Mouse (Mus musculus): ENCODE results near the gene Efna4. TPM values are rescaled to one million over a fixed set of nuclear protein-coding genes. Genes with fewer than 3 reads are reported as not detected.

Efna4 gene
- total RNA-seq, 1 experiment from 2014 or later = not detected

GRCm38 (mm10) chr3:89317246-89317645, 20.6 kb downstream of the Efna4 start:
- no peak for ATAC-seq (ENCODE audit: extremely low read depth, insufficient number of reproducible peaks, low FRiP score, poor library complexity, severe bottlenecking)

- peak; percentile 48; the same call in 1 of the 2 replicates for ATAC-seq (ENCODE audit: extremely low read depth, insufficient number of reproducible peaks, low FRiP score, poor library complexity, severe bottlenecking)
Measured at GRCm38 (mm10) chr3:89316833-89317232, 21.0 kb downstream of the Efna4 start.

GRCm38 (mm10) chr3:89315930-89316831, 21.6 kb downstream of the Efna4 start:
- ATAC-seq (ENCODE audit: extremely low read depth, insufficient number of reproducible peaks, low FRiP score, poor library complexity, severe bottlenecking) = no peak

GRCm38 (mm10) chr3:89315195-89315929, 22.5 kb downstream of the Efna4 start:
- ATAC-seq (ENCODE audit: extremely low read depth, insufficient number of reproducible peaks, low FRiP score, poor library complexity, severe bottlenecking) = peak; percentile 37; the same call in 1 of the 2 replicates

- ATAC-seq (ENCODE audit: extremely low read depth, insufficient number of reproducible peaks, low FRiP score, poor library complexity, severe bottlenecking) = no peak
Measured at GRCm38 (mm10) chr3:89314791-89315190, 23.0 kb downstream of the Efna4 start.

GRCm38 (mm10) chr3:89314340-89314739, 23.5 kb downstream of the Efna4 start:
- no peak for ATAC-seq (ENCODE audit: extremely low read depth, insufficient number of reproducible peaks, low FRiP score, poor library complexity, severe bottlenecking)

GRCm38 (mm10) chr3:89308089-89308488, 29.7 kb downstream of the Efna4 start:
- peak; percentile 82 for ATAC-seq (ENCODE audit: extremely low read depth, insufficient number of reproducible peaks, low FRiP score, poor library complexity, severe bottlenecking)

GRCm38 (mm10) chr3:89305551-89306325, 32.1 kb downstream of the Efna4 start:
- ATAC-seq (ENCODE audit: extremely low read depth, insufficient number of reproducible peaks, low FRiP score, poor library complexity, severe bottlenecking) = no peak

GRCm38 (mm10) chr3:89305105-89305504, 32.7 kb downstream of the Efna4 start:
- ATAC-seq (ENCODE audit: extremely low read depth, insufficient number of reproducible peaks, low FRiP score, poor library complexity, severe bottlenecking) = no peak

GRCm38 (mm10) chr3:89304440-89304839, 33.4 kb downstream of the Efna4 start:
- no peak for ATAC-seq (ENCODE audit: extremely low read depth, insufficient number of reproducible peaks, low FRiP score, poor library complexity, severe bottlenecking)

- ATAC-seq (ENCODE audit: extremely low read depth, insufficient number of reproducible peaks, low FRiP score, poor library complexity, severe bottlenecking) = no peak
Measured at GRCm38 (mm10) chr3:89300514-89300913, 37.3 kb downstream of the Efna4 start.

GRCm38 (mm10) chr3:89300071-89300470, 37.8 kb downstream of the Efna4 start:
- no peak for ATAC-seq (ENCODE audit: extremely low read depth, insufficient number of reproducible peaks, low FRiP score, poor library complexity, severe bottlenecking)

GRCm38 (mm10) chr3:89299499-89299898, 38.3 kb downstream of the Efna4 start:
- peak; percentile 27; the same call in 1 of the 2 replicates for ATAC-seq (ENCODE audit: extremely low read depth, insufficient number of reproducible peaks, low FRiP score, poor library complexity, severe bottlenecking)

- ATAC-seq (ENCODE audit: extremely low read depth, insufficient number of reproducible peaks, low FRiP score, poor library complexity, severe bottlenecking) = no peak
Measured at GRCm38 (mm10) chr3:89298908-89299307, 38.9 kb downstream of the Efna4 start.

GRCm38 (mm10) chr3:89296761-89297396, 40.9 kb downstream of the Efna4 start:
- ATAC-seq (ENCODE audit: extremely low read depth, insufficient number of reproducible peaks, low FRiP score, poor library complexity, severe bottlenecking) = no peak

- ATAC-seq (ENCODE audit: extremely low read depth, insufficient number of reproducible peaks, low FRiP score, poor library complexity, severe bottlenecking) = no peak
Measured at GRCm38 (mm10) chr3:89295685-89296230, 42.1 kb downstream of the Efna4 start.

- no peak for ATAC-seq (ENCODE audit: extremely low read depth, insufficient number of reproducible peaks, low FRiP score, poor library complexity, severe bottlenecking)
Measured at GRCm38 (mm10) chr3:89294195-89294594, 43.6 kb downstream of the Efna4 start.

GRCm38 (mm10) chr3:89293247-89293918, 44.4 kb downstream of the Efna4 start:
- ATAC-seq (ENCODE audit: extremely low read depth, insufficient number of reproducible peaks, low FRiP score, poor library complexity, severe bottlenecking) = no peak

All from neutrophil, adult 5-6 weeks (primary cell).